Mouse (Mus musculus) stomach, postnatal 0 days (tissue): ENCODE measurements around the gene Dnaic1.
A peak's percentile ranks its signal among the peaks of the same experiment; 100 is the strongest.

Source experiments
- CTCF ChIP-seq: IDR thresholded peaks from 2 replicates; pipeline ENCODE4 v1.5.1; 2016; ENCODE audit warnings: antibody characterized with exemption, low read depth, mild to moderate bottlenecking, moderate library complexity
- EP300 ChIP-seq: optimal IDR thresholded peaks from 2 replicates; pipeline ENCODE3; 2016; ENCODE audit warnings: antibody characterized with exemption

DNA sequence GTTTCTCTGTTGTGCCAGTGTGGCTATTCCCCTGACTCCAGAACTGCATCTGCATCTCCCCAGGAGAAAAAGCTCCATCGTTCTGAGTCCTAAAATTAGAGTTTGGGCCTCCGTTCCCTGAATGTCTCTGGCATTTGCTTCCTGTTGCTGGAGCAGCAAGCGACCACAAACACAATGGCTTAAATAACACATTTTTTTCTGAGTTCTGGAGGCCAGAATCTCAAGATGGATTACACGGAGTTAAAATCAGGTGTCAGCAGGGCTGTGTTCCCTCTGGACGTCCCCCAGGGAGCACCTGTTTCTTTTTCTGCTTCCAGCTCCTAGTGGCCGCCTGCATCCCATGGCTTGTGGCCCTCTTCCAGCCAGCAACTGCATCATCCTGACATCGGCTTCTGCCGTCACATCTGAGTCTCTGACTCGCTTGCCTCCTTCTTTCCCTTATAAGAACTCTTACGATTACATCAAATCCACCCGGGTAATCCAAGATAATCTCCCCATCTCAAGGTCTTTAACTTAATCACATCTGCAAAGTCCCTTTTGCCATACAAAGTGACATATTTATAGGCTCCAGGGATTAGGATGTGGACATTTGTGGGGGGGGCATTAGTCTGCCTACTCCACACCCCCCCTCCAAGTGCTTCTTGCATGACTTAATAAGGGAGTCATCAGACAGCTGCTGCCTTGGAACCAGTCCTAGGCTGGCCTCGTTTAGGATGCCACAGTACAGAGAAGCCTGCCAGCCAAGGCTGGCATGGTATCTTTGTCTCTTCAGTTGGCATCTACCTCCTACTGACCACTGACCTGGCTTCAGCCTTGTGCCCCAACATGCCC is 49.6 kb downstream of the Dnaic1 start:
- TF ChIP-seq CTCF (peak; percentile 30; the same call in 1 of the 2 replicates), EP300 (peak; percentile 95)
